Mouse (Mus musculus) C2C12 (cell line): ENCODE measurements around the gene Sv2b.
"Not testable (repeated sequence)": the region's sequence is repeated elsewhere in the genome, so short reads cannot be mapped to it uniquely, and the experiment has no call there.

Experiments
- CEBPB ChIP-seq: IDR thresholded peaks from one replicate; pipeline ENCODE4 v1.6.1; 2011; ENCODE audit warnings: low read depth, mild to moderate bottlenecking, control low read depth, moderate library complexity
- CTCF ChIP-seq: IDR thresholded peaks from one replicate; pipeline ENCODE4 v1.5.1; 2011; ENCODE audit not compliant: control insufficient read depth, insufficient read depth, insufficient read length
- FOSL1 ChIP-seq: IDR thresholded peaks from one replicate; pipeline ENCODE4 v1.8.0; 2011; ENCODE audit warnings: mild to moderate bottlenecking, low read length; ENCODE audit not compliant: poor library complexity, insufficient read depth, severe bottlenecking
- MYOG ChIP-seq: IDR thresholded peaks from one replicate; pipeline ENCODE4 v1.6.1; 2011; ENCODE audit not compliant: control insufficient read depth, insufficient read length; ENCODE audit errors: extremely low read depth

DNA sequence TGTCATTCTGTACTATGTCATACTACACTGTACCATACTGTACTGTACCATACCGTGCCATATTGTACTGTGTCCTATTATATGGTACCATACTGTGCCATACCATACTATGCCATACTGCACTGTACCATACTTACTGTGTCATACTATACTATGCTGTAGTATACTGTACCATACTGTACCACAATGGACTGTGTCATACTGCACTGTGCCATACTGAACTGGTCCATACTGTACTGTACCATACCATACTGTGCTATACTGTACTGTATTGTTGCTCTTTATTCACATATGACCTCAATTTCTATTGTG lies 114.2 kb downstream of the Sv2b start:
- not testable (repeated sequence) for TF ChIP-seq FOSL1, CEBPB, CTCF, MYOG
